Mouse (Mus musculus) forebrain, embryonic 11.5 days (tissue): ENCODE data around the gene Has3. TPM values are rescaled to one million over a fixed set of nuclear protein-coding genes. Genes with fewer than 3 reads are reported as not detected.
"Not testable (repeated sequence)": the region's sequence is repeated elsewhere in the genome, so short reads cannot be mapped to it uniquely, and the experiment has no call there.

Source experiments
- ATAC-seq: fragments of 200-750 bp; cut with Nextera tagmentation; replicated peaks from 2 replicates; pipeline ENCODE4 v1.8.0; 2017; ENCODE audit warnings: moderate TSS enrichment; ENCODE audit not compliant: low FRiP score
- DNase-seq: peaks from one replicate; pipeline ENCODE4 v3.0.0-alpha.2; 2017; ENCODE audit warnings: low spot score
- H3K27ac ChIP-seq: fragments of 300-500 bp; sonication (generic); 2 replicates; pipeline ENCODE4 v1.5.1; 2014; ENCODE audit warnings: low read depth, low read length
- H3K27me3 ChIP-seq: fragments of 300-500 bp; sonication (generic); 2 replicates; pipeline ENCODE4 v1.6.1; 2014; ENCODE audit warnings: mild to moderate bottlenecking, low read length, mixed read lengths; ENCODE audit not compliant: control insufficient read depth, insufficient read depth
- H3K36me3 ChIP-seq: fragments of 300-500 bp; sonication (generic); 2 replicates; pipeline ENCODE4 v1.6.1; 2014; ENCODE audit warnings: mild to moderate bottlenecking, low read length, moderate library complexity, mixed read lengths; ENCODE audit not compliant: control insufficient read depth, insufficient read depth
- H3K4me1 ChIP-seq: fragments of 300-500 bp; sonication (generic); replicated peaks from 2 replicates; pipeline ENCODE4 v1.6.1; 2014; ENCODE audit warnings: low read length, mixed read lengths; ENCODE audit not compliant: control insufficient read depth, insufficient read depth
- H3K4me2 ChIP-seq: fragments of 300-500 bp; sonication (generic); 2 replicates; pipeline ENCODE4 v1.6.1; 2014; ENCODE audit warnings: low read depth, mild to moderate bottlenecking, low read length, moderate library complexity, mixed read lengths; ENCODE audit not compliant: severe bottlenecking
- H3K4me3 ChIP-seq: fragments of 300-500 bp; sonication (generic); 2 replicates; pipeline ENCODE4 v1.5.1; 2014; ENCODE audit warnings: low read depth, low read length
- H3K9ac ChIP-seq: fragments of 300-500 bp; sonication (generic); 2 replicates; pipeline ENCODE4 v1.6.1; 2014; ENCODE audit warnings: low read length
- H3K9me3 ChIP-seq: fragments of 300-500 bp; sonication (generic); 2 replicates; pipeline ENCODE4 v1.6.1; 2016; ENCODE audit warnings: low read length, mixed read lengths; ENCODE audit not compliant: control insufficient read depth
- WGBS: fragments of 180-500 bp; shearing (Covaris S2); extraction: QIAGEN DNeasy Blood & Tissue Kit; methylation state at CpG from one replicate; pipeline ENCODE4 v1.1.7; 2014; 5-methylcytosine and 5-hydroxymethylcytosine counted together
- polyA plus RNA-seq: library from polyadenylated mRNA; unstranded; fragments of >200 nt; fragmentation: Nextera tagmentation; extraction: Ambion mirVana; gene quantifications from 2 replicates; pipeline ENCODE4 v1.2.1, GENCODE M21; 2014

The Has3 gene
- polyA plus RNA-seq, 1 experiment from 2014 or later, result 0.29 TPM

- WGBS, result 91% methylated on average over 8 of the region's 8 CpGs
Measured at GRCm38 (mm10) chr8:106919721-106920394, 49.8 kb downstream of the Has3 start.

DNA sequence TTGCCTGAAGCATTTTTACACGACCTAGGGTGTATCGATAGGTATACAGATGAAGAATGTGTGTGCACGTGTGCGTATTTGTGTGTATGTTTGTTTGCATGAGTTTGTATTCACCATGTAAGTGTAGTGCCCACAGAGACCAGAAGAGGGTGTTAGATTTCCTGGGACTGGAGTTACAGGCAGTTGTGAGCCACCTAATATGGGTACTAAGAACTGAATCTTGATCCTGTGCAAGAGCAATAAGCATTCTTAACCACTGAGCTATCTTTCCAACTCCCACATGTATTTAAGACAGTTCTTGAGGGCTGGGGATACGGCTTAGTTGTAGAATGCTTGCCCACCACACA is 50.3 kb downstream of the Has3 start:
- H3K36me3 ChIP-seq, result peaks cover 15% of the 10 kb centered on the region
- DNase-seq, result no peak
- 96% methylated on average over 5 of the region's 5 CpGs for WGBS

More at GRCm38 (mm10) chr8:106919721-106920394, 49.8 kb downstream of the Has3 start:
- Histone ChIP-seq H3K9ac (no peak overlapping the region), H3K4me2 (no peak overlapping the region), H3K36me3 (peaks cover 15% of the 10 kb centered on the region), H3K4me1 (no peaks in the 10 kb centered on the region), H3K4me3 (no peak overlapping the region), H3K27ac (no peak overlapping the region), H3K27me3 (no peaks in the 10 kb centered on the region), H3K9me3 (no peaks in the 10 kb centered on the region)
- DNase-seq, result no peak
- ATAC-seq, result no peak

DNA sequence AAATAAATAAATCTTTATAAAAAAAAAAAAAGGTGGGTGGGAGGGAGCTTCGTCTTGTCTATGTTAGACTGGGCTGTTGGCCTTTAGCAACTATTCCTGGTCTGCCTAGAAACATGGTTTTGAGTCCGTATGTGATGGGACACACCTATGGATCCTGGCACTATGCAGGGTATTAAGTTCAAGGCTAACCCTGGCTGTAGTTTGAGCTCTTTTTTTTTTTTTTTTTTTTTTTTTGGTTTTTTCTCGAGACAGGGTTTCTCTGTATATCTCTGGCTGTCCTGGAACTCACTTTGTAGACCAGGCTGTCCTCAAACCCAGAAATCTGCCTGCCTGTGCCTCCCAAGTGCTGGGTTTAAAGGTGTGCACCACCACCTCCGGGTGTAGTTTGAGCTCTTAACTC is 54.0 kb downstream of the Has3 start:
- H3K9me3 ChIP-seq, result no peaks in the 10 kb centered on the region
- WGBS, result 92% methylated on average over 4 of the region's 4 CpGs

More for the DNA sequence above, 50.3 kb downstream of the Has3 start:
- H3K27me3 ChIP-seq, result no peaks in the 10 kb centered on the region
- no peak overlapping the region for H3K4me3 ChIP-seq
- no peaks in the 10 kb centered on the region for H3K4me1 ChIP-seq
- H3K4me2 ChIP-seq, result no peak overlapping the region
- H3K9me3 ChIP-seq, result no peaks in the 10 kb centered on the region
- H3K9ac ChIP-seq, result no peak overlapping the region
- no peak for ATAC-seq
- no peak overlapping the region for H3K27ac ChIP-seq

GRCm38 (mm10) chr8:106924904-106925349 is 54.9 kb downstream of the Has3 start:
- no peaks in the 10 kb centered on the region for H3K4me1 ChIP-seq
- 88% methylated on average over 8 of the region's 8 CpGs for WGBS
- no peak overlapping the region for H3K9ac ChIP-seq
- no peak for DNase-seq
- H3K27ac ChIP-seq, result no peak overlapping the region
- H3K27me3 ChIP-seq, result no peaks in the 10 kb centered on the region
- H3K4me3 ChIP-seq, result no peak overlapping the region
- no peaks in the 10 kb centered on the region for H3K9me3 ChIP-seq
- H3K4me2 ChIP-seq, result no peak overlapping the region
- ATAC-seq, result no peak
- peaks cover 9% of the 10 kb centered on the region; the same call in 1 of the 2 replicates for H3K36me3 ChIP-seq

More for the DNA sequence above, 54.0 kb downstream of the Has3 start:
- Histone ChIP-seq H3K4me3 (no peak overlapping the region), H3K4me2 (no peak overlapping the region), H3K36me3 (peaks cover 9% of the 10 kb centered on the region; the same call in 1 of the 2 replicates), H3K27me3 (no peaks in the 10 kb centered on the region), H3K27ac (no peak overlapping the region), H3K4me1 (no peaks in the 10 kb centered on the region), H3K9ac (no peak overlapping the region)
- DNase-seq, result no peak
- no peak for ATAC-seq

DNA sequence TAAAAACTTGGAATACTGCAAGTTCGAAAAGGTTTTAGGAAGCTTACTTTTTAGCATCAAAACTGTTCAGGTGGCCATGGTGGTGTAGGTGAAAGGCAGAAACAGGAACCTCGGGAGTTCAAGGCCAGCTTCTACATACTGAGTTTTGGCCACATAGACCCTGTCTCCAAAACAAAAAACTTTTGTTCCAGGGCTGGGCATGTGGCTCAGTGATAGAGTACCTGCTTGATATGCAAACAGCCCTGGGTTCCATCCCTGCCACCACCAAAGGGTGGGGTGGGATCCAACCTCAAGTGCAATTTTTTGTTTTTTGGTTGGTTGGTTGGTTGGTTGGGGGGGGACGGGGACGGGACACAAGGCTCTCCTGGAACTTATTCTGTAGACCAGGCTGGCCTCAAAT is 55.4 kb downstream of the Has3 start:
- no peaks in the 10 kb centered on the region for H3K9me3 ChIP-seq
- H3K4me3 ChIP-seq, result no peak overlapping the region
- H3K9ac ChIP-seq, result no peak overlapping the region
- no peaks in the 10 kb centered on the region for H3K27me3 ChIP-seq
- no peak overlapping the region for H3K27ac ChIP-seq
- no peak for ATAC-seq
- WGBS, result 94% methylated on average over 4 of the region's 4 CpGs
- no peak overlapping the region for H3K4me2 ChIP-seq
- H3K36me3 ChIP-seq, result peaks cover 6% of the 10 kb centered on the region; the same call in 1 of the 2 replicates
- no peaks in the 10 kb centered on the region for H3K4me1 ChIP-seq
- DNase-seq, result no peak

DNA sequence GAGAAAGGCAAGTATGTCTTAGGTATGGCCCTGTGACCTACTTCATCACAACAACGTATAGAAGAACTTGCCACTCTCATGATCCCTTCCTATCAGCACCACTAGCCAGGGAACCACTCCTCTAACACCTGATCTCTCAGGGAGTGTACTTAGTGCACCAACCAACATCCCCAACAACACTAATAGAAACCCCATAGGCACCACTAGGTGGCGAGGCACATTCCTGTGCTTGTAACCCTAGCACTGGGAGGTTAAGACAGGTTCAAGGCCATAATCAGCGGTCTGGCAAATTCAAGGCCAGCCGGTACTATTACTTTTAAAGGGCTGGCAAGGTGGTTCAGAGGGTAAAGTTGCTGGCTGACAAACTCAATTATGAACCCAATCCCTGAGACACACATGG is 57.2 kb downstream of the Has3 start:
- ATAC-seq (no peak), DNase-seq (no peak)
- H3K27me3 ChIP-seq, result no peaks in the 10 kb centered on the region
- 51% methylated on average over 4 of the region's 4 CpGs for WGBS
- peaks cover 3% of the 10 kb centered on the region; the same call in 1 of the 2 replicates for H3K36me3 ChIP-seq
- H3K4me1 ChIP-seq, result peaks cover under 1% of the 10 kb centered on the region; the same call in 1 of the 2 replicates
- no peak overlapping the region for H3K9ac ChIP-seq
- no peak overlapping the region for H3K4me3 ChIP-seq
- H3K27ac ChIP-seq, result no peak overlapping the region
- H3K4me2 ChIP-seq, result no peak overlapping the region
- H3K9me3 ChIP-seq, result no peaks in the 10 kb centered on the region

DNA sequence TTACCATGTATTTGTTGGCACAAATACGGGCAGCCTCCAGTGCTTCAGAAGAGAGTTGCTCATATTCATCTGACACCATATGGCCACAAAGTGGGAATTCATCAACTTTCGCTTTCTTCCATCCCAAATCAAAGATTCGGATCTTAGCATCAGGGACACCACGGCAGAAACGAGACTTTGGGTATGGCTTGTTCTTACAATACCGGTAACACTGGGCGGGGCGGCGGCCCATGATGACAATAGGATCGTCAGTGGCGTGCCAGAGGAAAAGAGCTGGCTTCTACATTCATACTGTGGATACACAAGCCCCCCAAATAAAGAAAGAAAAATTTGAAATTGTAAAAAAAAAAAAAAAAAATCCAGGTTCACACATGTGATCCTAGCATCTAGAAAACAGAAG is 58.1 kb downstream of the Has3 start:
- H3K27ac ChIP-seq, H3K36me3 ChIP-seq, H3K9me3 ChIP-seq, H3K9ac ChIP-seq, H3K4me3 ChIP-seq, ATAC-seq, H3K4me2 ChIP-seq, DNase-seq, H3K4me1 ChIP-seq, H3K27me3 ChIP-seq: not testable (repeated sequence)
- WGBS, result 94% methylated on average over 10 of the region's 11 CpGs

GRCm38 (mm10) chr8:106929155-106929913 is 59.3 kb downstream of the Has3 start:
- Histone ChIP-seq H3K27ac (no peak overlapping the region), H3K4me1 (peaks cover 6% of the 10 kb centered on the region; the same call in 1 of the 2 replicates), H3K4me2 (no peak overlapping the region), H3K9me3 (no peaks in the 10 kb centered on the region), H3K4me3 (no peak overlapping the region), H3K27me3 (0 out of 2 replicates have a peak, but pooled peaks cover 3% of the 10 kb centered on the region), H3K9ac (no peak overlapping the region), H3K36me3 (no peaks in the 10 kb centered on the region)
- 75% methylated on average over 6 of the region's 6 CpGs for WGBS
- no peak for ATAC-seq
- DNase-seq, result no peak
